Mouse (Mus musculus): Measurements from ENCODE around the gene Teddm1b. TPM values are rescaled to one million over a fixed set of nuclear protein-coding genes. Genes with fewer than 3 reads are reported as not detected.

Gene Teddm1b
- polyA plus RNA-seq, 1 experiment from 2014 or later, result 0.55 TPM

DNA sequence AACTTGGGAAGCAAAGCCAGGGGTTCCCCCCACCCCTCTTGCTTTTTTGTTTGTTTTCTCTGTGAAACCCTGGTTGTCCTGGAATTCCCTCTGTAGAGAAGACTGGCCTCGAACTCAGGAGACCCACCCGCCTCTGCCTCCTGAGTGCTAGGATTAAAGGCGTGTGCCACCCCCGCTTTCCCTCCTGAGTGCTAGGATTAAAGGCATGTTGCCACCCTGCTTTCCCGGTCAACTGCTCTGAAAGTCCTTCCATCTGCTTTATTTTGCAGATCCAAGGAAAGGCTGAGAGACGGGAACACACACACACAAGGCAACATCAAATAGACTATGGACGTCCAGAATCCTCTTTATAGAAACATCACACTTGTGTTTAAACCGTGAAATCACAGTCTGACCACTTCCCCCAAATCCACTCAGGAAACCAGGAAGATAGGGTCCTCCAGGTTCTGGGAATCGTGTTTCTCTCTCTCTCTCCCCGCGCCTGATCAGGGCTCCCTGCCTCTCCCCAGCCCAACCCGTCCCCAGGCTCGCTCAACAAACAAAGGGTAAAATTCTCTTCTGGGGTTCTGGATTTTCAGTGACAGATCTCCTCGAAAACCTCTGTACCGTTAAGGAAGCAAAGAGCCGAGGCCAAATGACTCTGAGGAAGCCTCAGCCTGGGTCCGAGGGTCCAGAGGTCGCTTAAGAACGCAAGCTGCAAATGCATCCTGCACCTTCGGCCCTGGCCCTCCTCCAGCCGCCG lies 25.0 kb downstream of the Teddm1b start:
- Histone ChIP-seq H3K9ac (ENCODE audit: low read length) (peak overlapping the region; percentile 92), H3K4me1 (ENCODE audit: control insufficient read depth, insufficient read depth, low read length) (peaks cover 17% of the 10 kb centered on the region), H3K27me3 (replicated peaks; ENCODE audit: control insufficient read depth, insufficient read depth, low read length) (no peaks in the 10 kb centered on the region), H3K4me3 (ENCODE audit: low read depth, low read length) (peak overlapping the region; percentile 75), H3K4me2 (ENCODE audit: low read length) (peak overlapping the region; percentile 59), H3K9me3 (replicated peaks; ENCODE audit: control insufficient read depth, low read length) (no peaks in the 10 kb centered on the region), H3K36me3 (ENCODE audit: control insufficient read depth, insufficient read depth, low read length) (peaks cover 14% of the 10 kb centered on the region), H3K27ac (ENCODE audit: low read depth, low read length) (peak overlapping the region; percentile 96)
- 17% methylated on average over 22 of the region's 22 CpGs for WGBS
- DNase-seq (ENCODE audit: low spot score) (no peak), ATAC-seq (peak; percentile 57)

DNA sequence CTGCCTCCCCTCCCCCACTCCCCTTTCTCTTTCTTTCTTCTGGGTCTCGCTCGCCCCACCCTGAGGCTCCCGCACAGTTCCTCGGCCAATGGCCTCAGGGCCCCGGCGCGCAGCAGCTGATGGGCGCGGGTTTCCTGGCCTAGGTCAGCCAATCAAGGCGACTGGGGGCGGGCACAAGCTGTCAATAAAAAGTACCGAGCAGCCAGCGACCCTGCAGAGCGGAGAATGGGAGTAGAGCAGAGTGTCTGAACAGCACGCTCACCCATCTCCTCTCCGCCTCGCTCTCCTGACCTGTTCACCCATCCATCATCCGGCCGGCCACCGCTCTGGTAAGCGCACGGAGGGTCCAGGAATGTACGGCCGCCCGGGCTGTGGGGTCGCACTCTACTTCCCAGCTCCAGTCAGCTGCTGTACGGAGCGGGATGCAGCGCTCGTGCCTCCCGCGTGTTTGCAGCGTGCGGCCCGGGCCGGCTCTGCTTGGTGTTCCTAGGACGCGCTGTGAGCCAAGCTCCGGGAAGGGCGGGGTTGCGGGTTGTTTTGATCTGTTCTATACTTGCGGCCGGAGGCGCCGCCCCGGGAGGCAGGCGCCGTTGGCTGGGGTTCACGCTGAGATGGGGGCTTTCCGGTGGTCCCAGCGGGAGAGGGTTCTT lies 25.7 kb downstream of the Teddm1b start, which contains the start of the genes Glul and Teddm2:
TSS of gene Glul (plus strand) at position 214 of the 650 bp plus-strand sequence.
TSS of gene Teddm2 (minus strand) at position 498 of the 650 bp plus-strand sequence.
- peak within 1 kb of the TSS; percentile 75 for H3K4me3 ChIP-seq (ENCODE audit: low read depth, low read length)
- peak within 1 kb of the TSS; percentile 92 for H3K9ac ChIP-seq (ENCODE audit: low read length)
- H3K4me1 ChIP-seq (ENCODE audit: control insufficient read depth, insufficient read depth, low read length), result peaks cover 17% of the 10 kb centered on the region
- no peaks in the 10 kb centered on the region for H3K9me3 ChIP-seq (replicated peaks; ENCODE audit: control insufficient read depth, low read length)
- peak; percentile 98 for DNase-seq (ENCODE audit: low spot score)
- WGBS, result under 1% methylated on average over 51 of the region's 51 CpGs
- peak within 1 kb of the TSS; percentile 96 for H3K27ac ChIP-seq (ENCODE audit: low read depth, low read length)
- H3K27me3 ChIP-seq (replicated peaks; ENCODE audit: control insufficient read depth, insufficient read depth, low read length), result no peaks in the 10 kb centered on the region
- H3K4me2 ChIP-seq (ENCODE audit: low read length), result peak within 1 kb of the TSS; percentile 59
- H3K36me3 ChIP-seq (ENCODE audit: control insufficient read depth, insufficient read depth, low read length), result peaks cover 21% of the 10 kb centered on the region
- ATAC-seq, result peak; percentile 97

DNA sequence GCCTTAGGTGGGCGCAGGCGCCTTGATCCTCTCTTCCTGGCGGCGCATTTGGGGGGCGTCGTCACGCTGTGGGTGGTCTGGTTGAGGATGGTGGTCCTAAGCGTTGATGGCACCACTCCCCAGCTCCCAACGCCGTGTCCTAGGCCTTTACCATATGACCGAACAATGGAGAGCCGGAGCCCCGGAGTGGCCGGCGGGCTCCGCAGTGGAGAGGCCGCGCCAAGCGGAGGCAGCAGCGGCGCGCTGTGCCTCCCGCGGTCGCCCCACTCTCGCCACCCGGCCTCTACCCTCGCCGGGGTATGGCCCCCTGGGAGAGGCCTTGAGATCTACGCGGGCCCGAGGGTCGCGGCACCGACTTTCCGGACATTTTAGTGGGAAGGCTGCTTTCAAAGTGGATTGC lies 26.2 kb downstream of the Teddm1b start:
- no peak for DNase-seq (ENCODE audit: low spot score)
- peak overlapping the region; percentile 92 for H3K9ac ChIP-seq (ENCODE audit: low read length)
- H3K27me3 ChIP-seq (replicated peaks; ENCODE audit: control insufficient read depth, insufficient read depth, low read length), result no peaks in the 10 kb centered on the region
- WGBS, result under 1% methylated on average over 36 of the region's 36 CpGs
- peaks cover 17% of the 10 kb centered on the region for H3K4me1 ChIP-seq (ENCODE audit: control insufficient read depth, insufficient read depth, low read length)
- peak overlapping the region; percentile 59 for H3K4me2 ChIP-seq (ENCODE audit: low read length)
- ATAC-seq, result peak; percentile 49
- peak overlapping the region; percentile 96 for H3K27ac ChIP-seq (ENCODE audit: low read depth, low read length)
- H3K9me3 ChIP-seq (replicated peaks; ENCODE audit: control insufficient read depth, low read length), result no peaks in the 10 kb centered on the region
- peak overlapping the region; percentile 75 for H3K4me3 ChIP-seq (ENCODE audit: low read depth, low read length)
- peaks cover 27% of the 10 kb centered on the region for H3K36me3 ChIP-seq (ENCODE audit: control insufficient read depth, insufficient read depth, low read length)

DNA sequence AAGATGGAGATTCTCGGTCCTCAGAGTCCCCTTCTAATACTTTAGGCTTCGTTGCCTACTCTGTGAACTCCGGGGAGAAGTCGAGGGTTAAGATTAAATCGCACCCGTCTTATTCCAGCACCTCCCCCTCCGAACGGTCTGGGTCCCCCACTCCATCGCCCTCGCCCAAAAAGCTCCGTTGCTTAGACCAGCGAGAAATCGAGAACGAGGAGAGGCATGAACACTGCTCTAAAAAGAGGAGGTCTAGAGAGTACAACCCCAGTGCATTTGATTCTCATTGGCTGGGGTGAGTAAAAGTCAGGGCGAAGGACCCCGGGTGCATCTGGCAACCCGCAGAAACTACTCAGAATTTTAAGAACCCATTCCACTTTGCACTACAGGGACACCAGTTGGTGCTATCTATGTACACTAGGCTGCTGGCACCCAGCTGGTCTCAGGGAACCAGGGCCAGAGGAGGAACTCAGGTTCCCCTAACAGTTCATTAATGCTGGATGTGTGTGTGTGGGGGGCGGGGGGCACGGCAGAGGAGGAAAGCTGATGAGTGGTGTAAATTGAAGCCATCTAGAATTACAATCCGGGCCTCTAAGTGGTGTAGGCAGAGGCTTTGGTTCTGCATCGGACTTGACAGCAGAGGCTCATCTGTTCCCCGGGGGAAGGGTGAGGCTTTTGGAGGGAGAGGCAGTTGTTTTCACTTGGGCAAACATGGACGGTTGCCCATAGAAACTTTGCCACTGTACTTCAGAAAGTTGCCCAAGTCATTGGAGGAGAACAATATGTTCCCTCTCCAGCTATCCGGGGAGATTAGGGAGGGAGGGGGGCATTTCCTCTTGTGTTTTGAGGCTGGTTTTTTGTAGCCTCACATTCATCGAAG lies 26.9 kb downstream of the Teddm1b start:
- WGBS, result under 1% methylated on average over 25 of the region's 25 CpGs
- peaks cover 34% of the 10 kb centered on the region for H3K36me3 ChIP-seq (ENCODE audit: control insufficient read depth, insufficient read depth, low read length)
- ATAC-seq (no peak), DNase-seq (ENCODE audit: low spot score) (peak; percentile 55)
- peak overlapping the region; percentile 96 for H3K27ac ChIP-seq (ENCODE audit: low read depth, low read length)
- peak overlapping the region; percentile 59 for H3K4me2 ChIP-seq (ENCODE audit: low read length)
- no peaks in the 10 kb centered on the region for H3K27me3 ChIP-seq (replicated peaks; ENCODE audit: control insufficient read depth, insufficient read depth, low read length)
- no peaks in the 10 kb centered on the region for H3K9me3 ChIP-seq (replicated peaks; ENCODE audit: control insufficient read depth, low read length)
- peak overlapping the region; percentile 92 for H3K9ac ChIP-seq (ENCODE audit: low read length)
- peak overlapping the region; percentile 75 for H3K4me3 ChIP-seq (ENCODE audit: low read depth, low read length)
- peaks cover 17% of the 10 kb centered on the region for H3K4me1 ChIP-seq (ENCODE audit: control insufficient read depth, insufficient read depth, low read length)

DNA sequence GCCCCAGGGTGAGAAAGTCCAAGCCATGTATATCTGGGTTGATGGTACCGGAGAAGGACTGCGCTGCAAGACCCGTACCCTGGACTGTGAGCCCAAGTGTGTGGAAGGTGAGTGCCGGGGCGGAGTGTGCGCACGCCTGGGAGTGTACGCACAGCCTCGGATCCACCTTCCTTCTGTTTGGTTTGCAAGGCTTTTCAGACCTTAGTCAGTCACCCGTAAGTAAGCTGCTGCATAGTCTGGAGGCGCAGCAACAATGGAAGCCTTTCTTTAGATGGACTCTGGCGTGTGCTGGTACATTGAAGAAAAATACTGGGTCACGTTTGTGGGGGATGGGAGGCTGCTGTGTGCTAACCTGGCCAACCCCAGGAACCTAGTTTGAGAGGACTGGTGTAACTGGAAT lies 28.9 kb downstream of the Teddm1b start:
- WGBS, result 15% methylated on average over 13 of the region's 13 CpGs
- Histone ChIP-seq H3K4me2 (ENCODE audit: low read length) (peak overlapping the region; percentile 59), H3K4me1 (ENCODE audit: control insufficient read depth, insufficient read depth, low read length) (peaks cover 17% of the 10 kb centered on the region), H3K27me3 (replicated peaks; ENCODE audit: control insufficient read depth, insufficient read depth, low read length) (no peaks in the 10 kb centered on the region), H3K9ac (ENCODE audit: low read length) (no peak overlapping the region; the same call in 1 of the 2 replicates), H3K36me3 (ENCODE audit: control insufficient read depth, insufficient read depth, low read length) (peaks cover 53% of the 10 kb centered on the region), H3K27ac (ENCODE audit: low read depth, low read length) (no peak overlapping the region), H3K9me3 (replicated peaks; ENCODE audit: control insufficient read depth, low read length) (no peaks in the 10 kb centered on the region), H3K4me3 (ENCODE audit: low read depth, low read length) (no peak overlapping the region)
- ATAC-seq, result no peak
- peak; percentile 23 for DNase-seq (ENCODE audit: low spot score)

DNA sequence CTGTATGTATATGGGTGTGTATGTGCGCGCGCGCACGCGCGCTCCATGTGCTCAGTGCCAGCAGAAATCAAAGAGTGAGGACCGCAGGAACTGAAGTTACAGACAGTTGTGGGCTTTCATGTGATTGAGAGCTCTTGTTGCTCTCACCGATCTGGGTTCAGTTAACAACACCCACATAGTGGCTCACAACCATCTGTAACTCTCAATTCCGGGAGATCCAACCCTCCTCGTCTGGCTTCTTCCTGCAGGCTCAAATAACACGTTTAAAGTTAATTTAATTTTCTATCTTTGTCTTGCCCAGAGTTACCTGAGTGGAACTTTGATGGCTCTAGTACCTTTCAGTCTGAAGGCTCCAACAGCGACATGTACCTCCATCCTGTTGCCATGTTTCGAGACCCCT lies 30.1 kb downstream of the Teddm1b start:
- Histone ChIP-seq H3K9me3 (replicated peaks; ENCODE audit: control insufficient read depth, low read length) (no peaks in the 10 kb centered on the region), H3K27ac (ENCODE audit: low read depth, low read length) (no peak overlapping the region), H3K4me1 (ENCODE audit: control insufficient read depth, insufficient read depth, low read length) (peaks cover 17% of the 10 kb centered on the region), H3K9ac (ENCODE audit: low read length) (no peak overlapping the region), H3K4me3 (ENCODE audit: low read depth, low read length) (no peak overlapping the region), H3K36me3 (ENCODE audit: control insufficient read depth, insufficient read depth, low read length) (peaks cover 65% of the 10 kb centered on the region), H3K27me3 (replicated peaks; ENCODE audit: control insufficient read depth, insufficient read depth, low read length) (no peaks in the 10 kb centered on the region), H3K4me2 (ENCODE audit: low read length) (no peak overlapping the region)
- 96% methylated on average over 14 of the region's 14 CpGs for WGBS
- no peak for DNase-seq (ENCODE audit: low spot score)
- no peak for ATAC-seq

DNA sequence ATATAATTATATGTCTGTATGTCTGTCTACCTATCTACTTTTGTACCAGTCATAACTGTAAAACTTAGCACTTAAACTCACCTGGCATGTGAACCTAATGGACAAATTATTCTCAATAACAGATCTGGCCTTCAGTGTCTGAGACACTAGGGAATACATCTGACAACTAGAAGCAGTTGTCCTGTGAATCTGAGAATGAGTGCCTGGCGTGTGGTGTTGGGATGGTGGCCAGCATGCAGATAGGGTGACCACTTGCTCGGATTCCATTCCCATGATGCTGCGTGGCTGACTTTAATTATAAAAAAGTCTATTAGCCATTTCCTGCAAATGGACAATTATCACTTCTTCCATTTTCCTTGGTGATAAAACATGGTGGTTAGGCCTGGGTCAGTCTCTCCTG lies 31.7 kb downstream of the Teddm1b start:
- no peak for ATAC-seq
- Histone ChIP-seq H3K4me1 (ENCODE audit: control insufficient read depth, insufficient read depth, low read length) (peaks cover 17% of the 10 kb centered on the region), H3K36me3 (ENCODE audit: control insufficient read depth, insufficient read depth, low read length) (peaks cover 82% of the 10 kb centered on the region), H3K9ac (ENCODE audit: low read length) (no peak overlapping the region), H3K27me3 (replicated peaks; ENCODE audit: control insufficient read depth, insufficient read depth, low read length) (no peaks in the 10 kb centered on the region), H3K9me3 (replicated peaks; ENCODE audit: control insufficient read depth, low read length) (no peaks in the 10 kb centered on the region), H3K27ac (ENCODE audit: low read depth, low read length) (no peak overlapping the region), H3K4me3 (ENCODE audit: low read depth, low read length) (no peak overlapping the region), H3K4me2 (ENCODE audit: low read length) (no peak overlapping the region)
- 95% methylated on average over 3 of the region's 3 CpGs for WGBS
- DNase-seq (ENCODE audit: low spot score), result no peak

DNA sequence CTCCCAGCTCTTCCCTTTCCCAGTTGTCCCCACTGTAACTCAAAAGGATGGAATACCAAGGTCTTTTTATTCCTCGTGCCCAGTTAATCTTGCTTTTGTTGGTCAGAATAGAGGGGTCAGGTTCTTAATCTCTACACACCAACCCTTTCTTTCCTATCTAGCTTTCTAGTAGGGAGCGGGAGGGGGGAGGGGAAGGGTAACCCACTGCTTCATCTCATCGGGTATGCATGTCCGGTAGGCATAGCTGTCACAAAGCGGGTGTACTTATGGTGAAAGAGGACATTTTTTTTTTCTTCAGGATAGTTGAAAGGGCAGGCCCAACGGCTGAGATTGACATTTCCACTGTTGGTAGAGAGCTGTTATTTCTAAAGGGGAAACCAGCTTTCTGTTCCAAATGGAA lies 34.1 kb downstream of the Teddm1b start:
- no peak for ATAC-seq

More for the DNA sequence above, 34.1 kb downstream of the Teddm1b start:
- Histone ChIP-seq H3K4me2 (ENCODE audit: low read length) (no peak overlapping the region), H3K9ac (ENCODE audit: low read length) (no peak overlapping the region), H3K9me3 (replicated peaks; ENCODE audit: control insufficient read depth, low read length) (no peaks in the 10 kb centered on the region), H3K36me3 (ENCODE audit: control insufficient read depth, insufficient read depth, low read length) (peaks cover 77% of the 10 kb centered on the region), H3K27ac (ENCODE audit: low read depth, low read length) (no peak overlapping the region), H3K27me3 (replicated peaks; ENCODE audit: control insufficient read depth, insufficient read depth, low read length) (no peaks in the 10 kb centered on the region), H3K4me1 (ENCODE audit: control insufficient read depth, insufficient read depth, low read length) (peaks cover under 1% of the 10 kb centered on the region; the same call in 1 of the 2 replicates), H3K4me3 (ENCODE audit: low read depth, low read length) (no peak overlapping the region)
- 50% methylated on average over 6 of the region's 6 CpGs for WGBS
- DNase-seq (ENCODE audit: low spot score), result no peak

All from forebrain, embryonic 14.5 days (tissue).